Mouse (Mus musculus) midbrain, embryonic 15.5 days (tissue): ENCODE results near the gene Tlcd2. TPM values are rescaled to one million over a fixed set of nuclear protein-coding genes. Genes with fewer than 3 reads are reported as not detected.
"Not testable (repeated sequence)": the region's sequence is repeated elsewhere in the genome, so short reads cannot be mapped to it uniquely, and the experiment has no call there.

ENCODE experiments used
- ATAC-seq: fragments of 200-750 bp; cut with Nextera tagmentation; replicated peaks from 2 replicates; pipeline ENCODE4 v1.8.0; 2017; ENCODE audit warnings: moderate TSS enrichment
- H3K27ac ChIP-seq: fragments of 300-500 bp; sonication (generic); 2 replicates; pipeline ENCODE4 v1.5.1; 2015; ENCODE audit warnings: mild to moderate bottlenecking, inconsistent platforms
- H3K27me3 ChIP-seq: fragments of 300-500 bp; sonication (generic); replicated peaks from 2 replicates; pipeline ENCODE4 v1.6.1; 2015; ENCODE audit warnings: inconsistent platforms
- H3K36me3 ChIP-seq: fragments of 300-500 bp; sonication (generic); replicated peaks from 2 replicates; pipeline ENCODE4 v1.6.1; 2015; ENCODE audit warnings: inconsistent platforms
- H3K4me1 ChIP-seq: fragments of 300-500 bp; sonication (generic); 2 replicates; pipeline ENCODE4 v1.6.1; 2015; ENCODE audit warnings: inconsistent platforms
- H3K4me2 ChIP-seq: fragments of 300-500 bp; sonication (generic); 2 replicates; pipeline ENCODE4 v1.6.1; 2015; ENCODE audit warnings: inconsistent platforms, mild to moderate bottlenecking, moderate library complexity
- H3K4me3 ChIP-seq: fragments of 300-500 bp; sonication (generic); 2 replicates; pipeline ENCODE4 v1.5.1; 2015; ENCODE audit warnings: mild to moderate bottlenecking, inconsistent platforms
- H3K9ac ChIP-seq: fragments of 300-500 bp; sonication (generic); 2 replicates; pipeline ENCODE4 v1.6.1; 2015; ENCODE audit warnings: mild to moderate bottlenecking, inconsistent platforms
- H3K9me3 ChIP-seq: fragments of 300-500 bp; sonication (generic); 2 replicates; pipeline ENCODE4 v1.6.1; 2016; ENCODE audit warnings: inconsistent platforms
- WGBS: fragments of 180-500 bp; shearing (Covaris S2); methylation state at CpG from one replicate; pipeline ENCODE4 v1.1.7; 2015; ENCODE audit warnings: mixed read lengths; 5-methylcytosine and 5-hydroxymethylcytosine counted together
- polyA plus RNA-seq: library from polyadenylated mRNA; unstranded; fragments of >200 nt; fragmentation: Nextera tagmentation; extraction: Ambion mirVana; gene quantifications from 2 replicates; pipeline ENCODE4 v1.2.1, GENCODE M21; 2015

Gene Tlcd2
- polyA plus RNA-seq, 1 experiment from 2014 or later, result 2.2 TPM

GRCm38 (mm10) chr11:75452081-75452480, 9.4 kb upstream of the Tlcd2 start:
- H3K4me1 ChIP-seq, result peaks cover 17% of the 10 kb centered on the region
- no peak overlapping the region for H3K9ac ChIP-seq
- no peaks in the 10 kb centered on the region for H3K9me3 ChIP-seq
- ATAC-seq, result no peak
- no peaks in the 10 kb centered on the region for H3K27me3 ChIP-seq
- no peak overlapping the region for H3K4me3 ChIP-seq
- H3K36me3 ChIP-seq, result peaks cover 19% of the 10 kb centered on the region; the same call in 1 of the 2 replicates
- WGBS, result 92% methylated on average over 8 of the region's 8 CpGs
- H3K4me2 ChIP-seq, result no peak overlapping the region
- H3K27ac ChIP-seq, result no peak overlapping the region

GRCm38 (mm10) chr11:75452812-75453557, 8.5 kb upstream of the Tlcd2 start:
- Histone ChIP-seq H3K27me3 (no peaks in the 10 kb centered on the region), H3K4me2 (peak overlapping the region; percentile 97; the same call in 1 of the 2 replicates), H3K9ac (0 out of 2 replicates have a peak overlapping the region, but pooled peaks have one; percentile 70), H3K27ac (no peak overlapping the region), H3K4me3 (0 out of 2 replicates have a peak overlapping the region, but pooled peaks have one; percentile 69), H3K36me3 (peaks cover 13% of the 10 kb centered on the region; the same call in 1 of the 2 replicates), H3K9me3 (no peaks in the 10 kb centered on the region), H3K4me1 (peaks cover 17% of the 10 kb centered on the region)
- no peak for ATAC-seq
- 92% methylated on average over 31 of the region's 31 CpGs for WGBS

DNA sequence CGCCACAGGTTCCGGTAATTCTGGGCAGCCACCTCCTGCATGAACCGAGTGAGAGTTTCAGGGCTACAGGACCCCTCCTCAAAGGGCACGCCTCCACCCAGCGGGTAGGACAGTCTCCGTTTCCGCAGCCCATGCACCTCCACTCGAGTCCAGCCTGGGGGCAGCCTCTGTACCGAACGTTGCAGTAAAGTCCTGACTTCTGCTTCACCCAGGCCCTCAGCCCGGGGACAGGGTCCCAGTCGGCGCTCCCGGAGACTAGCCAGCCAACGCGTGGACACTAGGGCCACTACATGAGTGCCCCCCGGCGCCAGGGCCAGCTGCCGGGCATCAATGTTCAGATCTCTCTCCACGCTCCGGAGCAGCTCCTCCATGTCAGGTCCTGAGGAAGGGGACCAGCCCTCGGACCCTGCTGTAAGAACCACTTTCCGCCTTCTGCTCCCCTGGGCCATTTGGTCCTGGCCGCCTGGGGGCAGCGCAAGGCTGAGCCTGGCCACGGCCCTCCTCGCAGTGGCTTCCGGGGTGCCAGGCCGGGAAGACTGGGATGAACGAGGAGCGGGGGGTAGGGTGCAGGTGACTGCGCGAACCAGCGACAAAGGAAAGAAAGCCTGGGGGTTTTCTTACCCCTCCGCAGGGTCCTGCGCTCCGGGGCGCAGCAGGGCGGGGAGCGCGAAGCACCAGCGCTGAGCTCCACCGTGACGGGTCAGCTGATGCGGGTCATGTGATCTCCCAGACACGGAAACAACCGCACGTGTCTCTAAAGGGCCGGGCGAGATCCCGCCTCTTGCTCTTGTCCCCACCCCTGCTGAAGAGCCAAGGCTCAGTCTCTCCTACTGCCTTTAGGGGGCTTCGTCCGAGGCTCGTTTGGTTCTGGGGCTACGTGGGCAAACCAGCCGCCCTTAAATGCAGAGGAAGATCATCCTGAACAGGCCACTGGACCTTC, 7.3 kb upstream of the Tlcd2 start, which contains the start of gene Wdr81:
TSS of gene Wdr81 (minus strand) at position 727 of the 940 bp plus-strand sequence.
- Histone ChIP-seq H3K36me3 (peaks cover under 1% of the 10 kb centered on the region; the same call in 1 of the 2 replicates), H3K27ac (peak within 1 kb of the TSS; percentile 66), H3K4me3 (peak within 1 kb of the TSS; percentile 69), H3K27me3 (no peaks in the 10 kb centered on the region), H3K9me3 (no peaks in the 10 kb centered on the region), H3K4me1 (peaks cover 17% of the 10 kb centered on the region), H3K4me2 (peak within 1 kb of the TSS; percentile 97), H3K9ac (peak within 1 kb of the TSS; percentile 70)
- ATAC-seq, result peak; percentile 95
- 2% methylated on average over 56 of the region's 56 CpGs for WGBS

- 79% methylated on average over 10 of the region's 10 CpGs for WGBS
- Histone ChIP-seq H3K9me3 (no peaks in the 10 kb centered on the region), H3K9ac (peak overlapping the region; percentile 70), H3K27me3 (no peaks in the 10 kb centered on the region), H3K4me3 (peak overlapping the region; percentile 69), H3K4me2 (peak overlapping the region; percentile 97), H3K27ac (peak overlapping the region; percentile 66), H3K4me1 (peaks cover 24% of the 10 kb centered on the region), H3K36me3 (no peaks in the 10 kb centered on the region)
- no peak for ATAC-seq
Measured at GRCm38 (mm10) chr11:75455041-75455736, 6.3 kb upstream of the Tlcd2 start.

DNA sequence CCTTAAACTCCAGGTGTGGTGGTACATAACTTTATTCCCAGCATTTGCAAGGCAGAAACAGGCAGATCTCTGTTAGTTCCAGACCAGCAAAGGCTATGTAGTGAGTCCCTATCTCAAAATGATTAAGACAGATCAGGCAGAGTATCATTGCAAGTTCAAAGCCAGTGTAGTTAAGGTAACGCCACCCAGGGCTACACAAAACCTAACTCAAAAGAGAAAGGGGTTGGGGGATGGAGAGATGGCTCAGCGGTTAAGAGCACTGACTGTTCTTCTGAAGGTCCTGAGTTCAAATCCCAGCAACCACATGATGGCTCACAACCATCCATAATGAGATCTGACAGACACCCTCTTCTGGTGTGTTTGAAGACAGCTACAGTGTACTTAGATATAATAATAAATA, 5.5 kb upstream of the Tlcd2 start:
- H3K36me3 ChIP-seq, H3K9me3 ChIP-seq, H3K27ac ChIP-seq, H3K9ac ChIP-seq, H3K4me2 ChIP-seq, ATAC-seq, H3K4me3 ChIP-seq, H3K27me3 ChIP-seq: not testable (repeated sequence)
- WGBS, result 100% methylated on average over 2 of the region's 2 CpGs
- H3K4me1 ChIP-seq, result peaks cover 32% of the 10 kb centered on the region

- Histone ChIP-seq H3K4me3 (no peak overlapping the region), H3K36me3 (no peaks in the 10 kb centered on the region), H3K27me3 (no peaks in the 10 kb centered on the region), H3K27ac (no peak overlapping the region), H3K4me2 (no peak overlapping the region), H3K9me3 (no peaks in the 10 kb centered on the region), H3K9ac (no peak overlapping the region), H3K4me1 (peaks cover 32% of the 10 kb centered on the region)
- 83% methylated on average over 7 of the region's 7 CpGs for WGBS
- ATAC-seq, result no peak
Measured at GRCm38 (mm10) chr11:75456440-75456871, 5.1 kb upstream of the Tlcd2 start.

DNA sequence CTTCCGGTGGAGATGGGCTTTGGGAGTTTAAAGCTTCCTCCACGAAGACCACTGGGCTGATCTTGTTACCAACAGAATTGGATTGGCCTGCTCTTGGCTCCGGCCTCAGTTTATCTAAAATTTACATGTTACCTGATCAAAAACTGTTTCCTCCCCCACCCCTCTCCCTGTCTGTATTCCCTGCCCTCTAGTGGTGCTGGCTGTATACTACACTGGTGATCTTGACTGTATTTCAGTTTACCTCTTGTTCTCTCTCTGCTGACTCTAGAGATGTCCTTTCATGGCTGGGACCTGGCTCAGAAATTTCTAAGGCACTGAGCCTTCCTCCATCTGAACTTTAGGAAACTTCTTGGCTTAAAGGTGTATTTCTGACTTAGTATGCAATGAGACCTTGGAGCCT, 3.3 kb upstream of the Tlcd2 start:
- H3K27me3 ChIP-seq, result 0 out of 2 replicates have a peak, but pooled peaks cover 6% of the 10 kb centered on the region
- H3K9ac ChIP-seq, result no peak overlapping the region
- H3K9me3 ChIP-seq, result no peaks in the 10 kb centered on the region
- no peak overlapping the region for H3K27ac ChIP-seq
- H3K4me3 ChIP-seq, result no peak overlapping the region
- no peak for ATAC-seq
- 21% methylated on average over 3 of the region's 3 CpGs for WGBS
- peaks cover 45% of the 10 kb centered on the region for H3K4me1 ChIP-seq
- H3K36me3 ChIP-seq, result no peaks in the 10 kb centered on the region
- H3K4me2 ChIP-seq, result no peak overlapping the region

- Histone ChIP-seq H3K4me3 (no peak overlapping the region), H3K4me1 (peaks cover 41% of the 10 kb centered on the region), H3K9me3 (no peaks in the 10 kb centered on the region), H3K36me3 (no peaks in the 10 kb centered on the region), H3K27me3 (0 out of 2 replicates have a peak, but pooled peaks cover 6% of the 10 kb centered on the region), H3K27ac (no peak overlapping the region), H3K9ac (no peak overlapping the region), H3K4me2 (no peak overlapping the region)
- ATAC-seq, result no peak
- WGBS, result 81% methylated on average over 8 of the region's 8 CpGs
Measured at GRCm38 (mm10) chr11:75458628-75459041, 2.9 kb upstream of the Tlcd2 start.

- Histone ChIP-seq H3K4me1 (peaks cover 36% of the 10 kb centered on the region), H3K9ac (no peak overlapping the region), H3K27ac (no peak overlapping the region), H3K27me3 (0 out of 2 replicates have a peak, but pooled peaks cover 6% of the 10 kb centered on the region), H3K9me3 (no peaks in the 10 kb centered on the region), H3K4me2 (no peak overlapping the region), H3K36me3 (no peaks in the 10 kb centered on the region), H3K4me3 (no peak overlapping the region)
- WGBS, result 84% methylated on average over 5 of the region's 5 CpGs
- ATAC-seq, result no peak
Measured at GRCm38 (mm10) chr11:75459141-75459711, 2.3 kb upstream of the Tlcd2 start.

DNA sequence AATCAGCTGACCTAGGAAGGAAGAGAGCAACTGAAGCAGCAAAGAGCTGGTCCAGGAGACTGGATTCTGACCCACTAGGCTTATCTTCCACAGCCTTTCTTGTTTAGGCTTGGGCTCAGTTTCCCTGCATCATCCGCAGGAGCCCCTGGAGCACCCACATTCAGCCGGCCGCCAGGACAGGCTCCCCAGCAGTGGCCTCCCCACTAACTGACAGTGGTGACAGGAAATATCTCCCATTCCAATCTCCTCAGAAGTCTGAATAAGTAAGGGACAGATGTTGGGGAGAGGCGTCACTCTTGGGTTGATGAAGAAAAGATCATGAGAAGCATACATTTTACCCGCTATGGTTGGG, 1.8 kb upstream of the Tlcd2 start:
- Histone ChIP-seq H3K27ac (peak overlapping the region; percentile 83; the same call in 1 of the 2 replicates), H3K9ac (no peak overlapping the region), H3K36me3 (no peaks in the 10 kb centered on the region; the same call in 1 of the 2 replicates), H3K27me3 (0 out of 2 replicates have a peak, but pooled peaks cover 6% of the 10 kb centered on the region), H3K4me1 (peaks cover 35% of the 10 kb centered on the region), H3K4me3 (0 out of 2 replicates have a peak overlapping the region, but pooled peaks have one; percentile 78), H3K4me2 (peak overlapping the region; percentile 73; the same call in 1 of the 2 replicates), H3K9me3 (no peaks in the 10 kb centered on the region)
- 40% methylated on average over 5 of the region's 5 CpGs for WGBS
- ATAC-seq, result no peak

DNA sequence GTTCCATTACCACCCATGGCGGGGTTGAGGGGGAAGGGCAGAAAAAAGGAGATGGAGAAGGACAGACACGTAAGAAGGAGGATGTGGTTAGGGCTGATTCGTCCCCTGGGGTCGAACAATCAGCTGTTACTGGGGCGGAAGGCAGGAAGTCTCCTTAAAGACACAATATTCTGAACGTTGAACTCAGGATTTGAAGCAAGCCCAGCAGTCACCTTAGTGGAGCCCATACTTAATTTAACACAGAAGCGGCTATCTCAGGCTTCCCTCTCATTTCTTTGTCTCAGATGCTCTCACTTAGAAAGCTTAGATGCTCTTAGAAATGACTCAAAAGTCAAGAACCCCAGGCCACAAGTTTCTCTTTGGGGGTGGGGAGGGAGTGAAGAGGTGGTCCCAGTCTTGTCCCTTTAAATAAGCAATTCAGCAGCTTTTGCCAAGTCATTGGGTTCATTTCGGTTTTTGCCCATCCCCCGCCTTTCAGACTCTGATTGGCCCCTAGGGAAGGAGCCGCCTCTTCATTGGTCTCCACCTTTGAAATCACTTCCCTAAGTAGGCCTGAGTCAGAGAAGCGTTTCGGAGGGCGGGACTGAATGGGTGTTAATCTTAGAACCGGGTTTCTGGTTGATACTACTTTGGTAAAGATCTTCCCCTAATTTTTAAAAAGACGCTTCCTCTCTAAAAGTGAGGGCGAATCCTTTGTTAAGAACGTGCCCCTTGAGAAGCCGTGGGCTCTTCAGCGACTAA, 1.2 kb upstream of the Tlcd2 start:
- H3K27ac ChIP-seq, result peak overlapping the region; percentile 83
- WGBS, result 1% methylated on average over 19 of the region's 19 CpGs
- H3K9me3 ChIP-seq, result no peaks in the 10 kb centered on the region
- H3K9ac ChIP-seq, result peak overlapping the region; percentile 32
- H3K4me2 ChIP-seq, result peak overlapping the region; percentile 73
- H3K36me3 ChIP-seq, result peaks cover 4% of the 10 kb centered on the region
- H3K4me1 ChIP-seq, result peaks cover 30% of the 10 kb centered on the region
- 0 out of 2 replicates have a peak, but pooled peaks cover 6% of the 10 kb centered on the region for H3K27me3 ChIP-seq
- peak overlapping the region; percentile 78 for H3K4me3 ChIP-seq
- no peak for ATAC-seq
